Mouse (Mus musculus) v-Abl transformed pro-B cells (cell line): Measurements from ENCODE around the gene Znrf4.
"Not testable (repeated sequence)": the region's sequence is repeated elsewhere in the genome, so short reads cannot be mapped to it uniquely, and the experiment has no call there.

Experiments
- in situ Hi-C, 2 experiments: fragments of 400-800 bp; cut with MboI; formaldehyde crosslinking; loops; one replicate each; pipeline ENCODE4 v1.15.1; 2025; ENCODE audit not compliant: unreplicated experiment in 2 of 2

The Znrf4 gene

DNA sequence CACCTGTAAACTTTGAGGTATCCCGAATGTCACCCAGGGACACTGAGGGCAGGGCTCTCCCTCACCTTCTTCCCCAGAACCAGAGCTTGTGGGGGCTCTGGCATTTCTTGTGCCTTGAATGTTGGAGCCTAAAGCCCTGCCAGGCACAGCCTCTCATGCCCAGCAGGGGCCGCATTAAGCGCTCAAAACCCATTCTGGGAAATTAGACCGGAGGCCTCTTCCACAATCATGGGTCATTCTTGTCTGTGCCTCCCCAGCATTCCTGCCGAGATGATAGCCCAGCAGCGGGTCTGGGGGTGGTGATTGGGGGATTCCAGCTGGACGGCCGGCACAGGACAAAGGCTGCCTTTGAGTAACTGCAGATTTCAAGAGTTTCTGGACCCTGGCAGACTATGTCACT, 25.7 kb upstream of the Znrf4 start:
- in situ Hi-C loops, result no loop called here

DNA sequence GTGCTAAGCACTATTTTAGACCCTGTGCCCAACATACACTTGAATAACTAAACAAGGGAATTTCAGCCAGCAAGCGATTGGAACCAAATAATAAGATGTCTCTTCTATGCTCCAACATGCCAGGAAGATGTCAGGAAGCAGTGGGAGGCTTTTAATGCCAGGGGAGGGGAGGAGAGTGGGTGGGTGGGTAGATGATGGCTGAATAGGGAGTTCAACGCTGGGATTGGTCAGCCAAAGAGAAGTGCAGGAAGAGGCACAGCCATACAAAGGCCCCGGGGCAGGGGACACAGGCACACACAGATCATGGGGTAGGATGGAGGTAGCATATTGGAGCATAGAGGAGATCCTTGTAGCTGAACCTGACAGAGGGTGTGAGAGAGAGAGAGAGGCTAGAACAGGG, 24.6 kb upstream of the Znrf4 start:
- in situ Hi-C loops, result no loop called here

DNA sequence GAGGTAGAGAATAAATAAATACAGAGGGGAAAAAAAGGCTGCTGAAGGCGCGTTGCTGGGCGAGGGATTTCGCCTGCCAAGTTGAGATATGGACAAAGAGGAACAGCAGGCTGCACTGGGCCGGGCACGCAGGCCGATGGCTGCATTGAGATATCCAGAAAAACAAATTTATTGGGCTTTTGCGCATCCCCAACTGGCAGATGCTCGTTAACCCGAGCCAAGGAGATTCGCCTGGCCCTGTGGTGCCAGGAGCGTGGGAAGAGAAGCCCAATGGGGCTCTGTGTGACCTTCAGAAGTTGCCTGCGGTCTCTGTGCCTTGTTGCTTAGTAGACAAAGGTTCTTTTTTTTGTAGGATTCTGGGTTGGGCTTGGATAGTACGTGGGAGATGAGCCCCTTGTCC, 24.0 kb upstream of the Znrf4 start:
- in situ Hi-C loops, result no loop called here

DNA sequence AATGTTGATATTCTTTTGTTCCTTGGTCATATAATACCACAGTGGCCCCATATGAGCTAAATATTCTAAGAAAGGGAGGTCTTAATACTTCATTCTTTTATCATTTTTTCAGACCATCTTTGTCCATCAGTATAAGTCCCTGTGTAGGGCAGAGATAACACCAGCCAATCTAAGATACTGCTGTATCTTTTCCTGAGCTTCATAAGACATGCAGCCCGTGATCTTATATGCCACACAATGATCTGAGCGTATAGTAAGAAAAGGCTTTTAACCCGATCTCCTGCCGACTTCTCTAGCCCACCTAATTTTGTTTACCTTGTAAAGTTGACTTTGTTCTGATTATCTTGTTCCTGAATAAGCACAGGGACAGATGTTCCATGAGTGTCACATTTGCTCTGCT, 12.7 kb upstream of the Znrf4 start:
- in situ Hi-C loops, result no loop called here

- in situ Hi-C loops, result no loop called here
Measured at GRCm38 (mm10) chr17:56522744-56523143, 10.5 kb upstream of the Znrf4 start.

GRCm38 (mm10) chr17:56515690-56516410, 3.6 kb upstream of the Znrf4 start:
- in situ Hi-C loops, result no loop called here

- in situ Hi-C loops, result no loop called here
Measured at GRCm38 (mm10) chr17:56514916-56515315, 2.7 kb upstream of the Znrf4 start.

DNA sequence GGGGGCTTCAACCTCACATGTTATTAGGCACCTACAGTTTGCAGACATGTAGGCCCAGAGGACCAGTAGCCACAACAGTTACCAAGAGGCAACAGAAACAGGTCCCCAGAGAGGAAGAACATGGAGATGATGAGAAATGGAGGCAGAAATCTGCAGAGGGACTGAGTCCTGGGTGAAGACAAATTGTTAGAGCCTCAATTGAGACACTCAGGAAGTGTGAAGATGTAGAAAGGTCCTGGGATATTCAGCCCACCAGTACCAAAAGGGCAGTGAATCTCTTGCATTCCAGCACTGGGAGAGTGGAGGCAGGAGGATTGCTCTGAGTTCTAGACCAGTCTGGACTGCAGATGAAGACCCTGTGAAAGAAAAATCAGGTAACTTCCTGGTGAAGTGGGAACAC, 2.1 kb upstream of the Znrf4 start:
- in situ Hi-C loops, result no loop called here

DNA sequence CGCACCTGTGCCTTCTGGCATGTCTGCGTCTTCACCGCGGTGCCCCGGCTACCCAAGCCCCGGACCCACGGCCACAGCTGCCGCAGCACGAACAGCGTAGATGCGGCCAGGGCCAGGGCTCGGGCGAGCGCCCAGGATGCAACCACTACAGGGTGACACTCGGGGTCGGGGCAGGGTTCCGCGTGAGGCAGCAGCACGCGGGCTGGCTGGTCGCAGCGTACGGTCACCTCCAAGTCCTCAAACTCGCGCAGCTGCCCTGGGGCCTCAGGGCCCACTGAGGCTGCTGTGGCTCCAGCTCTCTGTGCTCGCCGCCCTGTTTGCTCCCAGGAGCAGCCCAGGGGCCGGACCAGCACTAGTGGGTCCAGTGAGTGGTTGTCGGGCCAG, 532 bp downstream of the Znrf4 start:
- in situ Hi-C loops, result no loop called here

DNA sequence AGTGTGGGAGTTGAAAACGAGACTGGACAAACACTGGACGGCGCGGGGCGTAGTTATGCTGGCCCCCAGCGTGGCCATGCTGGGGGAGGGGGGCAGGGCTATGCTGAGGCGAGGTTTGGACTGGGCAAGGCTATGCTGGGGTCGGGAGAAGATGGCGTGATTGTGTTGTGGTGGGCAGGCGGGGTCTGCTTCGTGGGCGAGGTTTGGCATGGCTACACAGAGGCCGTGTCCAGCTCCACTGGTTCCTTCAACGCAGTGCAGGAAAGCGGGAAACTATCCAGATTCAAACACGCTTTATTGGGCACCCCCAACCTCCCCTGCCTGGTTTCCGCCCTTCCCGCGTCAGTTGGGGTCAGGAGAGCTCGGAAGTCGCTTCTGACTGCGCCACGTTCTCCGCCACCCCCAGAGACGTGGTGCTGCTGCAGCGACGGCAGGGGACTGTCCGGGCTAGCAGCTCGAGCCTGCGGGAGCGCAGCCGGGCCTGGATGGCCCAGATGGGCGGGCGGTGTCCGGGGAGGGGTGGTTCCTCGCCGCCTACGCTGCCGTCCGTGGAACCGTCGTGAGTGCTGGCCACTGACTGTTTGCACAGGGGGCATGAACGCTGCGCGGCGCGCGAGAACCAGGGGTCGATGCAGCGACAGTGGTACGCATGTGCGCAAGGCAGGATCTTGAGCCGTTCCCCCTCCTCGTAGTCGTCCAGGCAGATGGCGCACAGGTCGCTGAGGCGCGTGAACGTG, 1.1 kb downstream of the Znrf4 start:
- in situ Hi-C loops, result no loop called here

DNA sequence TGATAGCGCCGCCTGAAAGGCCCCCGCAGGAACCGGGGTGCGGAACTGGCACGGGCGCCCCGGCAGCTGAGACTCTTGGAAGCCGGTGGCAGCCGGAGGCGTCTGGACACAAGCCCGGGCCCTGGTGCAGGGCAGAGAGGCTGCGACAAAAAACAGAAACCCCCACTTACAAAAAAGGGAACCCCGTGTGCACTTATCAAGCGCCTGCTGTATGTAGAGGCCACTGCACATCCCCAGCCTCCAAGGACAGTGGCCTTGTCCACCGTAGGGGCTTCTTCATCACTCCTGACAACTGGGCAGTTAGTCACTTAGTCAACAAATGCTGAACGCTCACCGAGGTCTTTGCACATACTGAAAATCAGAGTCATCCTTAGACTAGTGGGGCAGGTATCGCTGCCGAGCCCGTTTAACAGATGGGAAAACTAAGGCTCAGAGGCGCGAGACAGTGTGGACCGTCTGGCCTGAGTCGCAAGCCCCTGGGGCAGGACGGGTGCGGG, 1.7 kb downstream of the Znrf4 start:
- in situ Hi-C loops, result no loop called here

DNA sequence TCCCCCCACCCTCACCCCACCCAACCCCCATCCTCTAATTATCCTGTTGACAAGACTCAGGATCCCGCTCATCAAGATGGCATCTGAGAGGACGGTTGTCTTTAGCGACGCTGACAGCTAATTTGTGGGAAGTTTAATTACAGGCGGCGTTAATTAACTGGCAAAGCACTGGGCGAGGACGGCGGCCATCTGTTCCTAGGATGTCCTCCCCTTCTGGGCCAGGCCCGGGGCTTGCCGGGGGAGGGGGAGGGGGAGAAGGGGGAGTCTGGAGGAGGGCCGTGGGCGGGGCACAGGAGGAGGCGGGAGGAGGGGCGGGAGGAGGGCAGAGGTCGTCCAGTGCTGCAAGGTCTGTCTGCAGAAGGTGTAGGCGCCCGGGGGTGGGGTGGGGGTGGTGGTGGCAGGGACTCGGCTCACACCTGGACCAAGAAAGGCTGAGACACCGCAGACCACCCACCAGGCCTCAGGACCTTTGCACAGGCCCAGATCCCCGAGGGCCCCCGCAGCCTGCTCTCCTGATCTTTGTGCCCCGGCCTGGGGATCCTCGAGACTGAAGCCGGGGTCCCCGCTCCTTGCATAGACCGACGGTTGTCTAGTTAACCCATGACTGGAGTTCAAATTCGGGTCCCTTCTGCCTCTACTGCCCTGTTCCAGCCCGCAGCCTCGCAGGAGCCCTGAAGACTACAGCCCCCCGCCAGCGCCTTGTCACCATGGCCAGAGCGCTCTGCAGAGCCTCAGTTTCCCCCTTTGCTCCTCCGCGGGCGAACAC, 2.3 kb downstream of the Znrf4 start:
- in situ Hi-C loops, result loop anchor here in 1 of 2 experiments (5.0 kb wide), 1 partner anchor 32 kb away; no protein-coding TSS in a partner anchor

GRCm38 (mm10) chr17:56509021-56509640, 3.1 kb downstream of the Znrf4 start:
- in situ Hi-C loops, result loop anchor here in 1 of 2 experiments (5.0 kb wide), 1 partner anchor 33 kb away; no protein-coding TSS in a partner anchor

DNA sequence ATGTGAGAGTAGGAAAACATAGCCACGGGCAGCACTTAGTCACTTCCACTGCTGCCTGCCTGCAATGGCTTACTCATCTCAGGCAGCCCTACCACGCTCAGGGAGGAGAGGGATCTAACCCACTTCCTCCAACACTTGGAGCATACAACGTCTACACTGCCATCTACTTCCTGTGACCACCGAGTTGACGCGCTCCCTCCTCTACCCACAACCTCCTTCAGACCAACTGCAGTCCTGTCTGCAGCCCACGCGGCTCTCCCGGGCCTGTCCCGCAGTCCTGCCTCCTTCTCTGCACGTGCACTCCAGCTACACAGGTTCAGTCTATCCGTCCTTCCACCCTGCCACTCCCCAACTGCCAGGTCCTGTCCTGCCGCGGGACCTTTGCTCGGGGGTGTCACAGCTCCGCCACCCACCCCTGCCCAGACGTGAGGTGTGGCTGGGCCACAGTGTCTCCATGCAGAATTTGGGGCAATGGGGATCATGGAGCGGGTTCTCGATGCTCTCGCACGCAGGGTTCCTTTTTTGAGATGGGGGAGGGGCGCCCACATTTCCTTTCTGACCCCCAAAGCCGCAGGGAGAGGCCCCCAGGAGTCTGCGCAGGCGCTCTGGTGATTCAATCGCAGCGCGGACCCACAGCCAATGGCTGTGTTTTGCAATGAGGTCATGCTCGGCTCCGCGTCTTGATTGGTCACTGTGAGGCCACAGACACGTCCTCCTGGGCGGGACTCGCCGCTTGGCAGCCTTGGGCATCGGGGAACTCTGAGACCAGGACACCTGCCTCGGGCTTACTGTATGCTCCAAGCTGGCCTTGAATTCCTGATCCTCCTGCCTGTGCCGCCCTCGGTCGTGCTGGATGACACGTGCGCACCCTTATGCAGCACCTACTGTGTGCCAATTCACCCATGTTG, 4.8 kb downstream of the Znrf4 start:
- in situ Hi-C loops, result loop anchor here in 1 of 2 experiments (5.0 kb wide), 1 partner anchor 35 kb away; no protein-coding TSS in a partner anchor

DNA sequence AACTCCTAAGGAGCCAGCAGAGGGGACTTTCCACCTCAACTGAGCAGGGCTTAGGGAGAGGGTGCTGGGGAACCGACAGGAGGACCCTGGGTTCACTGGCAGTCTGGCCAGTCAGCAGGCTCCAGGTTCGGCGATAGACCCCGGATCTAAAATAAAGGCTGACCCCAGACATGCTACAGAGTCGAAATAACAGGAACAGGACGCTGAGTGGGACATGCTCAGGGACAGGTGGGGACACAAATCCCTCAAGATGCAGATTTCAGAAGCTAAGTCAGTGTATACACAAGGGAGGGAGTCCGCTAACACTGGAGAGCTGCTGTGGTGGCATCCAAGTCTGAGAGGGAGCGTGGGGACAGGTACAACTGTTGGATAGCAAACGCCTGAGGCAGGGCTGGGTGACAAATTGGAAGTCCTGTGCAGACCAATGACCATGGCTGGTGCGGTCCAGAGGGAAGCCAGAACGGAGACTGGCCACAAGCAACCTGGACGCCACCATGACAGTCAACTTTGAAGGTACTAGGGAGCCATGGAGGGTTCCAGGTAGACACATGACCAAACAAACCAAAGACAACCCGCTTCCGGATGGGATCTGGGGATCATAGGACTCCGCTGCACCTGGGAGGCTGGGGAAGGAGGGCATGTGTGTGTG, 5.7 kb downstream of the Znrf4 start:
- in situ Hi-C loops, result loop anchor here in 1 of 2 experiments (5.0 kb wide), 1 partner anchor 36 kb away; no protein-coding TSS in a partner anchor

- in situ Hi-C loops, result loop anchor here in 1 of 2 experiments (5.0 kb wide), 1 partner anchor 37 kb away; no protein-coding TSS in a partner anchor
Measured at GRCm38 (mm10) chr17:56505401-56505800, 6.8 kb downstream of the Znrf4 start.

DNA sequence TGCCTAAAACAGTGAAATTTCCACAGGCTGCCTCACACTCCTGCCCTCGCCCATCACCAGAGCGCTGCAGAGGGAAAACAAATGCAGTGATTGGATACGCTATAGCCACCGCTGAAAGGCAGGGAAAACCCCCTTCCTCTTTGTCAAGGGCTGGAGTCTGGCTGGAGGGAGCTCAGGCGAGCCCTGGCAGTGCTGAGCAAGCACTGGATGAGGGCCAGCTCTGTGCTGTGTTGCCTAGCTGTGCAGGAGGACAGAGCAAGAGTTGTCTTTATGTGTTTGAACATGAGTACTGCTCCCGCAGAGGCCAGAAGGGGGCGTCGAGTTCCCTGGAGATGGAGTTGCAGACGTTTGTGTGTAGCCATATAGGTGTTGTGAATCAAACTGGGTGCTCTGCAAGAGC, 9.7 kb downstream of the Znrf4 start:
- in situ Hi-C loops, result no loop called here

- in situ Hi-C loops, result not testable (repeated sequence)
Measured at GRCm38 (mm10) chr17:56501635-56502400, 10.4 kb downstream of the Znrf4 start.
